Mouse (Mus musculus) limb, embryonic 14.5 days (tissue): ENCODE measurements around the gene Fam53a. TPM values are rescaled to one million over a fixed set of nuclear protein-coding genes. Genes with fewer than 3 reads are reported as not detected.

Experiments
- ATAC-seq: fragments of 200-750 bp; cut with Nextera tagmentation; 2 replicates; pipeline ENCODE4 v1.8.0; 2017; ENCODE audit warnings: low read depth, moderate number of reproducible peaks, moderate TSS enrichment; ENCODE audit not compliant: low FRiP score
- DNase-seq: peaks from one replicate; pipeline ENCODE4 v3.0.0-alpha.2; 2015; ENCODE audit warnings: low spot score
- H3K27ac ChIP-seq: fragments of 300-500 bp; sonication (generic); replicated peaks from 2 replicates; pipeline ENCODE4 v1.5.1; 2014; ENCODE audit warnings: low read depth, mild to moderate bottlenecking, low read length, moderate library complexity, mixed read lengths
- H3K27me3 ChIP-seq: fragments of 300-500 bp; sonication (generic); 2 replicates; pipeline ENCODE4 v1.6.1; 2014; ENCODE audit warnings: low read length, mixed read lengths; ENCODE audit not compliant: control insufficient read depth, insufficient read depth
- H3K36me3 ChIP-seq: fragments of 300-500 bp; sonication (generic); 2 replicates; pipeline ENCODE4 v1.6.1; 2014; ENCODE audit warnings: mild to moderate bottlenecking, low read length, moderate library complexity, mixed read lengths; ENCODE audit not compliant: control insufficient read depth, insufficient read depth
- H3K4me1 ChIP-seq: fragments of 300-500 bp; sonication (generic); 2 replicates; pipeline ENCODE4 v1.6.1; 2014; ENCODE audit warnings: antibody characterized with exemption, low read length, mixed read lengths; ENCODE audit not compliant: control insufficient read depth, insufficient read depth
- H3K4me2 ChIP-seq: fragments of 300-500 bp; sonication (generic); replicated peaks from 2 replicates; pipeline ENCODE4 v1.6.1; 2014; ENCODE audit warnings: low read depth, mild to moderate bottlenecking, low read length, moderate library complexity; ENCODE audit not compliant: severe bottlenecking
- H3K4me3 ChIP-seq: fragments of 300-500 bp; sonication (generic); replicated peaks from 2 replicates; pipeline ENCODE4 v1.5.1; 2014; ENCODE audit warnings: low read length
- H3K9ac ChIP-seq: fragments of 300-500 bp; sonication (generic); 2 replicates; pipeline ENCODE4 v1.6.1; 2014; ENCODE audit warnings: mild to moderate bottlenecking, low read depth, low read length, moderate library complexity; ENCODE audit not compliant: severe bottlenecking
- H3K9me3 ChIP-seq: fragments of 300-500 bp; sonication (generic); 2 replicates; pipeline ENCODE4 v1.6.1; 2016; ENCODE audit warnings: low read length; ENCODE audit not compliant: control insufficient read depth
- POLR2A ChIP-seq: fragments of 200-500 bp; IDR thresholded peaks from 2 replicates; pipeline ENCODE4 v1.8.0; 2012; ENCODE audit warnings: inconsistent platforms, mild to moderate bottlenecking, moderate library complexity, borderline replicate concordance; ENCODE audit not compliant: insufficient read depth, insufficient read length; ENCODE audit errors: extremely low read depth
- WGBS: fragments of 180-500 bp; shearing (Covaris S2); extraction: QIAGEN DNeasy Blood & Tissue Kit; methylation state at CpG from one replicate; pipeline ENCODE4 v1.1.7; 2014; 5-methylcytosine and 5-hydroxymethylcytosine counted together
- polyA plus RNA-seq, 2 experiments: library from polyadenylated mRNA; depleted of rRNA in 1 of 2; stranded (reverse) in 1 of 2; unstranded in 1 of 2; fragments of >200 nt; fragmentation: Nextera tagmentation in 1 of 2; extraction: Ambion mirVana in 1 of 2; gene quantifications; 2 replicates each; pipeline versions ENCODE4 v1.2.1 to v1.2.3; 2012 to 2014

Fam53a gene
- polyA plus RNA-seq, 2 experiments: 34.0 to 68.4 TPM

- Histone ChIP-seq H3K9ac (no peak overlapping the region), H3K27ac (no peak overlapping the region), H3K4me1 (no peaks in the 10 kb centered on the region), H3K36me3 (no peaks in the 10 kb centered on the region), H3K27me3 (no peaks in the 10 kb centered on the region), H3K4me2 (no peak overlapping the region), H3K9me3 (no peaks in the 10 kb centered on the region), H3K4me3 (no peak overlapping the region)
- WGBS: 83% methylated on average over 1 of the region's 1 CpGs
- DNase-seq (no peak), ATAC-seq (no peak)
- TF ChIP-seq POLR2A: no peak
Measured at GRCm38 (mm10) chr5:33580336-33580735, 49.1 kb downstream of the Fam53a start.

- 86% methylated on average over 4 of the region's 4 CpGs for WGBS
- no peak for DNase-seq
- no peak overlapping the region for H3K27ac ChIP-seq
Measured at GRCm38 (mm10) chr5:33574207-33574606, 55.2 kb downstream of the Fam53a start.

DNA sequence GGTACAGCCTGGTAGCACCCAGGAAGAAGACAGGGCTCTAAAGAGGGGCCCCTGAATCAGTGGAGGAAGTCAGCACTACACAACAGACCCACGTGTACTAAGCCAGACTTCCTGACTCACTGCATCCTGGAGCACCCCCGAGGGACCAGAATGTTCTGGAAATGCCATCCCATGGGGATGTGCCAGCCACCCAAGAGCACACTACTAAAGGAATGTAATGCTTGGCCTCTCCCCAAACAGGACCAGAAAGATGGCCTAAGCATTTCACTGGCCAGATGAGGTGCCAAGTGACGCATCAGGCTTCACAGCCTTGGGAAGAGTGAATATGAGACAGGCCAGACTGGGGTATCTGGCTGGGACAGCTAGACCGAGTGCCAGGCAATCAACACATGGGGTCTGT, 63.5 kb downstream of the Fam53a start:
- Histone ChIP-seq H3K4me2 (no peak overlapping the region), H3K4me1 (no peaks in the 10 kb centered on the region), H3K27ac (no peak overlapping the region), H3K36me3 (no peaks in the 10 kb centered on the region), H3K27me3 (no peaks in the 10 kb centered on the region), H3K9ac (no peak overlapping the region), H3K9me3 (no peaks in the 10 kb centered on the region), H3K4me3 (no peak overlapping the region)
- ATAC-seq (no peak), DNase-seq (no peak)
- no peak for TF ChIP-seq POLR2A
- WGBS: 69% methylated on average over 4 of the region's 4 CpGs

More at GRCm38 (mm10) chr5:33574207-33574606, 55.2 kb downstream of the Fam53a start:
- Histone ChIP-seq H3K9me3 (no peaks in the 10 kb centered on the region), H3K27me3 (no peaks in the 10 kb centered on the region), H3K9ac (no peak overlapping the region), H3K4me3 (no peak overlapping the region), H3K4me1 (no peaks in the 10 kb centered on the region), H3K36me3 (no peaks in the 10 kb centered on the region), H3K4me2 (no peak overlapping the region)
- no peak for TF ChIP-seq POLR2A
- ATAC-seq: no peak

DNA sequence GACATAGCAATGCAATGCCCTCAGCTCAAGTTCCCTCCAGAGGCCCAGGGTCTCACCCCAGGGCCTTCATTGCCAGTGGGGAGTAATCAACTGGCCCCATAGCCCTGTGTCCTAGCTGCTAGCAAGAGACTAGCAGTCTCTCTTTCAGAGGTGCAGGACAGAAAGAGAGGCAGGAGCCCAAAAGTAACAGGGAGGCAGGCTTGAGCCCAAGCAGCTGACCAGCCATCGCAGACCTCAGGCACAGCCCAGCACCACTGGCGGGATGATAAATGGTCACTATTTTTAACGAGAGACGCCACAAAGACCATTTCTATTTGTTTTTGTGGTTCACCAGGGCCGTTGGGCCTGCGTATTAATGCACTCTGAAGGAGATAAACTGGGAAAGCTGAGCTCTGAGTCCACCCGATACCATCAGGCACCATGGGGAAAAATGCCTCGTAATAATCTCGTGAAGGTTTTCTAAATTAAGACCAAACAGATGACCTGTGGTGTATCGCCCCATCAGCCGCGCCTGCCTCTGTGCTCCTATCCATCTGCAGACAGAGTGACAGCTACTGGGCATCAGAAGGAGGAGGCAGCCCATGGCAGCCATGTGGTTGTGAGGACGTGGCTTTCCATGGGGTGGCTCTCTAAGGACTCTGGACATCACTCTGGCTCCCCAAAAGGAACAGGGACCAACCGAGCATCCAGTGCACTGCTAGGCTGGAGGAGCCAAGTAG, 73.0 kb downstream of the Fam53a start:
- Histone ChIP-seq H3K36me3 (no peaks in the 10 kb centered on the region), H3K4me2 (no peak overlapping the region), H3K9ac (no peak overlapping the region), H3K4me1 (no peaks in the 10 kb centered on the region), H3K4me3 (no peak overlapping the region), H3K27me3 (no peaks in the 10 kb centered on the region), H3K27ac (no peak overlapping the region), H3K9me3 (no peaks in the 10 kb centered on the region)
- ATAC-seq: no peak
- no peak for TF ChIP-seq POLR2A
- no peak for DNase-seq
- 61% methylated on average over 14 of the region's 14 CpGs for WGBS

Other genes with a start within 250 kb of the Fam53a start
- gene Nkx1-1, start 195.7 kb downstream of the Fam53a start, polyA plus RNA-seq (2012; rRNA removed): not detected in 2 replicates
- gene Nkx1-1, start 195.7 kb downstream of the Fam53a start, polyA plus RNA-seq (2014; fragmentation: Nextera tagmentation; extraction: Ambion mirVana): not detected in 2 replicates
- gene Gm9903, start 290 bp upstream of the Fam53a start, polyA plus RNA-seq (2012; rRNA removed): 0.78 and 0.80 TPM in 2 replicates
- gene Gm9903, start 290 bp upstream of the Fam53a start, polyA plus RNA-seq (2014; fragmentation: Nextera tagmentation; extraction: Ambion mirVana): 0.73 and 0.89 TPM in 2 replicates
- gene Slbp, start 22.9 kb upstream of the Fam53a start, polyA plus RNA-seq (2012; rRNA removed): 110 and 148 TPM in 2 replicates
- gene Slbp, start 22.9 kb upstream of the Fam53a start, polyA plus RNA-seq (2014; fragmentation: Nextera tagmentation; extraction: Ambion mirVana): 190 and 199 TPM in 2 replicates
- 84.3 and 103 TPM in 2 replicates for gene Tacc3, start 28.5 kb upstream of the Fam53a start, polyA plus RNA-seq (2012; rRNA removed)
- gene Tacc3, start 28.5 kb upstream of the Fam53a start, polyA plus RNA-seq (2014; fragmentation: Nextera tagmentation; extraction: Ambion mirVana): 147 and 154 TPM in 2 replicates
- gene Tmem129, start 28.8 kb upstream of the Fam53a start, polyA plus RNA-seq (2012; rRNA removed): 49.9 and 68.5 TPM in 2 replicates
- gene Tmem129, start 28.8 kb upstream of the Fam53a start, polyA plus RNA-seq (2014; fragmentation: Nextera tagmentation; extraction: Ambion mirVana): 44.9 and 49.3 TPM in 2 replicates
- 143 and 179 TPM in 2 replicates for gene Fgfr3, start 92.0 kb upstream of the Fam53a start, polyA plus RNA-seq (2012; rRNA removed)
- 27.5 and 32.9 TPM in 2 replicates for gene Fgfr3, start 92.0 kb upstream of the Fam53a start, polyA plus RNA-seq (2014; fragmentation: Nextera tagmentation; extraction: Ambion mirVana)
- gene Letm1, start 153.2 kb upstream of the Fam53a start, polyA plus RNA-seq (2012; rRNA removed): 31.3 and 33.0 TPM in 2 replicates
- 44.4 and 49.9 TPM in 2 replicates for gene Letm1, start 153.2 kb upstream of the Fam53a start, polyA plus RNA-seq (2014; fragmentation: Nextera tagmentation; extraction: Ambion mirVana)
- gene Nsd2, start 191.1 kb upstream of the Fam53a start, polyA plus RNA-seq (2012; rRNA removed): 50.7 and 52.6 TPM in 2 replicates
- gene Nsd2, start 191.1 kb upstream of the Fam53a start, polyA plus RNA-seq (2014; fragmentation: Nextera tagmentation; extraction: Ambion mirVana): 46.2 and 46.6 TPM in 2 replicates